Mouse (Mus musculus) urinary bladder, postnatal 4 days (tissue): Measurements from ENCODE around the gene Vps11.
A peak's percentile ranks its signal among the peaks of the same experiment; 100 is the strongest.
"Not testable (repeated sequence)": the region's sequence is repeated elsewhere in the genome, so short reads cannot be mapped to it uniquely, and the experiment has no call there.

Experiments used
- DNase-seq, 2 experiments: peaks; one replicate each; pipeline ENCODE4 v3.0.0; 2021 to 2022; ENCODE audit warnings: low spot score in 2 of 2

Vps11 gene

DNA sequence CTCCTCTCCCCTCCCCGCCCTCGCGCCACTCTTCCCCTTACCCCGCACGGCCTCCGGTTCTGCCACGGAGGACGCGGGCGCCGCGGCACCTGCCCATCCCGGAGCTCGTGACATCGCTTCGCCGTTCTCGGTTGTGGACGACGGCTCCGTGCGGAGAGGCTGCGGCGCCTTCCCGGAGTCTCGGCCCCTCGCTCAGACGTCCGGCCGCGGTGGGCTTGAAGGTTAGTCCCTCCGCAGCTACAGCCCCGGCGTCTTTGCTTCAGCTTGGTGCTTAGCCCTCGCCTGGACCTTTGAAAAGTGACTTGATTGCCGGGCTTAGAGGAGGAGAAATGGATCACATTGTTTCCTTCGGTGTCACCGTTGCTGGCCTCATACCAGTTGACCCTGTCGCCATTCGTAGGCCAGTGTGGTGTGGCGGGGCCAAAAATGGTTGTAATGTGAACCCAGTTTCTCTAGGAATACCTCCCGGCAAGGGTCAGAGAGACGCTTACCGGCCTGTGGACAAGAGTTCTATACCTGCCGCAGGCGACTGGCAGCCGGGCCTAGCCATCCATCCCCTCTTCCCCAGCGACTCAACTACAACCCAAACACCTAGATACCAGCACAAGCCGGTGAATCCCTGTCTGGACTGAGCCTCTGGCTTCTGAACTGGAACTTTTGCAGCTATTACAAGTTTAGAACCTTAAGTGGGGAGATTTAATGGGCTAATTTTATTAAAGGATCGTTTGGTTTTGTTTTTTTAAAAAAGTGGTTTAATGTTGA, 26.0 kb downstream of the Vps11 start:
- DNase-seq: no peak

DNA sequence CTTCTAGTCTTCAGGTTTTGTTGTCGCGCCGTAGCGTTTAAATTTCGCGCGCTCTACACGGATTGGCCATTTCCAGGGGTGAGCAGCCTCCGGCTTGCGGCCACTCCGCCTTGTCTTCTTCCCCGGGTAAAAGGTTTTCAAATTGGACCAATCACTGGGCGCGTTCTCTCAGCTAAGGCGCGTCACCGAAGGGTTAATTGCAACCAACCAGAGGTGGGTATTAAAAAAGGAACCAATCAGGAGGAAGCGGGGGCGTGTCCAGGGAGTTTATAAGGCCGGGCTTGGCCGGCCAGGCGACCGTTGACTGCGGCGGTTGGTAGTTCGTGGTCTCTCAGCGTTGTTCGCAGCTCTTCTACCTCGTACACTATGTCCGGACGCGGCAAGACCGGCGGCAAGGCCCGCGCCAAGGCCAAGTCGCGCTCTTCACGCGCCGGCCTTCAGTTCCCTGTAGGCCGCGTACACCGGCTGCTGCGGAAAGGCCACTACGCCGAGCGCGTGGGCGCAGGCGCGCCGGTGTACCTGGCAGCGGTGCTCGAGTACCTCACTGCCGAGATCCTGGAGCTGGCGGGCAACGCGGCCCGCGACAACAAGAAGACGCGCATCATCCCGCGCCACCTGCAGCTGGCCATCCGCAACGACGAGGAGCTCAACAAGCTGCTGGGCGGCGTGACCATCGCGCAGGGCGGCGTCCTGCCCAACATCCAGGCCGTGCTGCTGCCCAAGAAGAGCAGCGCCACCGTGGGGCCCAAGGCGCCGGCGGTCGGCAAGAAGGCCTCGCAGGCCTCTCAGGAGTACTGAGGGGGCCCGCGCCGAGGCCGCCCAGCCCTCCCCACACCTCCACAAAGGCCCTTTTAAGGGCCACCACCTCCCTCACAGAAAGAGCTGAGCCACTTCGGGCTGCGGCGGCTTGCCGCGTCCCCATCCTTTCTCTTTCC, 26.8 kb downstream of the Vps11 start, which contains the start of gene H2afx:
Gene H2afx, plus strand, starts transcription at position 299 of the 935 bp plus-strand sequence.
- DNase-seq: peak; percentile 97 to 98

DNA sequence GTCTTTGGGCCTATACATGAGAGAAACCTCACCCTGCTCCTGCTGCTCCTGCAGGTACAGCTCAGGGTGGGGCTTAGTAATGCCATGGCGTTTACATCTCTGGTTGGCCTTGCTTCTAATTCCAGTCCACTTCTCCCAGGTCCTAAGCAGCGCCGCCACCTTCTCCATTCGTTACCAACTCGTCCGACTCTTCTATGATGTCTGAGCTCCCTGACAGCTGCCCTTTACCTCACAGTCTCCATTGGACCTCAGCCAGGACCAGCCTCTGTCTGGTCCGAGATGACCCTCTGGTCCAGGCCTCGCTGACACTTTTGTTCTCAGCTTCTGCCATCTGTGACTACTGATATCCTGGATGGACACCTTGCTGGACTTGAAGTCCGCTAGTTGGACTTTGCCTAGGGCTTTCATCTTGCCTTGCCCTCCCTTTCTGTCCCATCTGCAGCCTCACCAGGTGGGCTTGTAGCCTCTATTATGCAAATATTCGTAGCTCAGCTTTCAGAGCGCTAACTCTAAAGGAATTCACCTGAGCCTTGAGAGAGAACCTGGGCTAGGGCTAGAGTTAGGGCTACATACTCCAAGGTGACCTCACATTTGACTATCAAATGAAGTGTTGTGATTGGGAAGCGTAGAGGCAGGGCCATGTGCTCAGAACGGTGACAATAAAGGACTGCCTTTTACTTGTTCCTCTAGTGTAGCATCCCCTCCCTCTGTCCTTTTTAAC, 28.4 kb downstream of the Vps11 start:
- no peak for DNase-seq

DNA sequence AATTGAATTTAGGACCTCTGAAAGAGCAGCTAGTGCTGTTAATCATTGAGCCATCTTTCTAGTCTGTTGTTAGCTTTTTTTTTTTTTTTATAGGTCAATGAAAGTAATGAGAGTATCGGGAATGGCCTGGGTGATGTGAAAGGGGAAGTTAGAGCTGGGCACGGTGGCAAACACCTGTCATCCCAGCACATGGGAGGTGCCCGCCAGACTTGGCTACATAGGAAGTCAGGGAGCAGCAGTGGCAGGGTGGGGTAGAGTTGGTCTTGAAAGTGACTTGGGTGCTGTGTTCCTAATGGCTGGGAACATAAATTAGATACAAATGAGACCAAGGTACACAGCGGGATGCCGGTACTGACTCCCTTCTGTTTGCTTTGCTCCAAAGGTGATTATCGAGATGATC, 30.7 kb downstream of the Vps11 start:
- no peak for DNase-seq

DNA sequence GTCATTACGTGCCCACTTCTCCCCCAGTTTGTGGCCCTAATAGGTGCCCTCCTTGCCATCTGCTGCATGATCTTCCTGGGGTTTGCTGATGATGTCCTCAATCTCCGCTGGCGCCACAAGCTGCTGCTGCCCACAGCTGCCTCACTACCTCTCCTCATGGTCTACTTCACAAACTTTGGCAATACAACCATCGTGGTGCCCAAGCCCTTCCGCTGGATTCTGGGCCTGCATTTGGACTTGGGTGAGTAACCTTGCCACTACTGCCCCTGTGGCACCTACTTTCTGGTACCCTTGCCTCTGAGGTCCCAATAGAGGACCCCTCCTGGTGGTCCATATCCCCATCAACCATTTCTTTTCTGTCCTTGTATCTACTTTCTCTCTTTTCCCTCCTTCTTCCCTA, 33.5 kb downstream of the Vps11 start:
- no peak for DNase-seq

DNA sequence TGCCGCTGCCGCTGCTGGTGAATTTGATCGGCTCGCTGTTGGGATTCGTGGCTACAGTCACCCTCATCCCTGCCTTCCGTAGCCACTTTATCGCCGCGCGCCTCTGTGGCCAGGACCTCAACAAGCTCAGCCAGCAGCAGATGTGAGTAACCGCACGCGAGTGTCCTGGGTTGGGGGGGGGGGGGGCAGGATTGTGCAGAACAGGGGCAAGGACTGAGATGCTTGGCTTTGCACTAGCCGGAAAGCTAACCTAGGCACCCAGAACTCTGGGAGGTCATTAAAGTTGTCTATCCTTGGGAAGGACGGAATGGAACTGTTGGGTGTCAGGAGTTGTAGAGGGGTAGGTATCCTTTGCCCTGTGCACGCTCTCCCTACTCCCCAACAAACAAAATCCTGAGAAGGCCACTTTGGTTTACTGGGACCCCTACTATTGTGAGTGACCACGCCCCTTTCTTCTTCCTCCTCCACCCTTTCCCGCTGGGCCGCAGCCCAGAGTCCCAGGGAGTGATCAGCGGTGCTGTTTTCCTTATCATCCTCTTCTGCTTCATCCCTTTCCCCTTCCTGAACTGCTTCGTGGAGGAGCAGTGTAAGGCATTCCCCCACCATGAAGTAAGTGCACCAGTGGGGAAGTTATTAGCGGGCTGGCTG, 34.3 kb downstream of the Vps11 start:
- no peak for DNase-seq

DNA sequence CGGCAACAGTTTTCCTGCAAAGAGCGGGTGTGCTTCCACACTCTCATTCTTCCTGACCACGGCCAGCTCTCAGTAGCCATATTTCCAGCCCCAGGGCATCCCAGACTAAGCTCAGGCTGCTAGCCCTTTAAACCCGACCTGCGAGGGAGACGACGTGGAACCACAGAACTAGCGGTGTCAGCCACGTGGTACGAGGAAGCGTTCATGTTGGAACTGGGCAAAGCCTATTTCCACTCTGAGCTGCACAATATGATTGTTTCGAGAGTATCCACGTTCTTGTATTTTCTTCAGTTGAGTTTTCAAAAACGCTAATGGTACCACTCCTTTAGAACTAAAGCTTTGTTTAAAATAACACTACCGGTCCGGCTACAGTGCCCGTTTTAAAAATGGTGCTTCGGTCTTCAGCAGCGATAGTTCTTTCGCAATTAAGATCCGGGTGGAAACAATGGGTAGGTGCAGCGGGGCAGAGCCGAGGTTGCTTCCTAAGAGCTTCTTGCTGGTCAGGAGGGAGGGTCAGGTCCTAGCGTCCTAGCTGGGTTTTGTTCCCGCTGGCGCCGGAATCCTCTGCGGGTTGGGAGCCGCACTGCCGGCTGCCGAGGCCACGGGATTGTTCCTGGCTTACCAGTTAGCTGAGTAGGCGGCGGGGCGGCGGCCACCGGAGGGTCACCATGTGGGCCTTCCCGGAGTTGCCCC, 35.0 kb downstream of the Vps11 start:
- DNase-seq: peak; percentile 77 to 79

DNA sequence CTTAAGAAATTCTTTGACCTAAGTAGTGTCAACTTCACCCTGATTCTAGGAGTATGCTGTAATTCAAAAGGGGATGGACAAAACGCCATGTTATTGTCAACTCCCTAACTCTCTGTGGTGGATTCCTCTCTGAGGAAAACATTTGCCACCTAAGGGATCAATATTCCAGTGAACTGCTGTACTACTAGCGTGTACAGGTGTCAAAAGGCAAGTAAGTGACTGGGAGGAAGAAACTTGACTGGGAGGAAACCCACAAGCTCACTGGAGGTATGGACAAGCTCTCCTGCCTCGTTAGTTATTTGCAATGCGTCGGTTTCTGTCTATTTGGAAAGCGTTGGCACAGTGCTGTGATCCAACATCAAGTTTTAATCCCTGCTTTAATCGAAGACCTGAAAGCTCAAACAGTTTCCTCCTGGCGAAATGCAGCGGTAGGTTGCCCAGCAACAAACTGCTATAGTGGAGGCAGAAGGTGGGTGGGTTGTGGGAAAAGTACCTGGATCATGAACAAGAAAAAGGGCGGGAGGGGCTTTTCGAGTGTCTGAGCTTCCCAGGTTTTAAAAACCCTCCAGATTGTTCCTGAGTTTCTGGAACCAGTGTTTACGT, 35.6 kb downstream of the Vps11 start, which contains the start of gene Dpagt1:
Gene Dpagt1, plus strand, starts transcription at position 252 of the 603 bp plus-strand sequence.
- DNase-seq: no peak

DNA sequence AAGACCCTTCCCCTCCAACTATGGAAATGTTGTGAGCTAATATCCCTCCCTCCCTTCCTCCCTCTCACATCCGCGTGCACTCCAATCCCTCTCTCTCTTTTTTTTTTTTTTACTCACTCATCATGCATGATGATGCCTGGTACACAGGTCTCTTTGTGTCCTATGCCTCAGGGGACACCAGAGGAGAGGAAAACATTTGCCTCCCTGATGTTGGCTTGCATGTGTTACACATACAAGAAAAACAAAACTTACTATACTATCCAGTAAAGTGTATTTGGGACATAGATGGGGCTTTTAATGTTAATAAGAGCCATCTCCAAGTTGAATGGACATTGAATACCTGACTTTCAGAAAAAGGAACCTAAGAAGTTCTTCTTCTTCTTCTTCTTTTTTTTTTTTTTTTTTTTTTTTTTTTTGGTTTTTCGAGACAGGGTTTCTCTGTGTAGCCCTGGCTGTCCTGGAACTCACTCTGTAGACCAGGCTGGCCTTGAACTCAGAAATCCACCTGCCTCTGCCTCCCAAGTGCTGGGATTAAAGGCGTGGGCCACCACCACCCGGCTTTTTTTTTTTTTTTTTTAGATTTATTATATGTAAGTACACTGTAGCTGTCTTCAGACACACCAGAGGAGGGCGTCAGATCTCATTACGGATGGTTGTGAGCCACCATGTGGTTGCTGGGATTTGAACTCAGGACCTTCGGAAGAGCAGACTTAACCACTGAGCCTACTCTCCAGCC, 36.3 kb downstream of the Vps11 start:
- DNase-seq: not testable (repeated sequence)

DNA sequence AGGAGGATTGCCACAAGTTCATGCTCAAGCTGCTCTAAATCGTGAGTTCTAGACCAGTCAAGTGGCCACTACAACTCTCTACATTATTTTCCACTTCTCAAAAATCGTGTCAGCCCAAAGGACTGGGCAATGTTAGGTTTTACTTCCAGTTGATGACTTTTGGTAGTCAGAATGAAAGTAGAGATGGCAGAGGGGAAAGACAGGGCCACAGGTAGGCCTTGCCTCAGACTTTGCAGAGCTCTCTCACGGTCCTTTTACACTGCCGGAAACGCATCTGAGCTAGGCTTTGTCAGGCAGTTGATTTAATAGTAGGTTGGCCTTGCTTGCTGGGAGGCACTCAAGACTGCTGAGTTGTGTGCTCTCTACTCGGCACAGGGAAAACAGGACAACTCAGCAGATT, 37.3 kb downstream of the Vps11 start:
- no peak for DNase-seq

DNA sequence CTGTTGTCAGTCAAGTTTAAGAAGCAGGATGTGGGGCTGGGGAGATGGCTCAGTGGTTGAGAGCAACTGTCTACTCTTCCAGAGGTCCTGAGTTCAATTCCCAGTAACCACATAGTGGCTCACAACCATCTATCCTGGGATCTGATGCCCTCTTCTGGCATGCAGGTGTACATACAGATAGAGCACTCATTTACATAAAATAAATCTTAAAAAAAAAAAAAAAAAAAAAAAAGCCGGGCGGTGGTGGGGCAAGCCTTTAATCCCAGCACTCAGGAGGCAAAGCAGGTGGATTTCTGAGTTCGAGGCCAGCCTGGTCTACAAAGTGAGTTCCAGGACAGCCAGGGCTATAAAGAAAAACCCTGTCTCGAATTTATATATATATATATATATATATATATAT, 37.8 kb downstream of the Vps11 start:
- DNase-seq: not testable (repeated sequence)

DNA sequence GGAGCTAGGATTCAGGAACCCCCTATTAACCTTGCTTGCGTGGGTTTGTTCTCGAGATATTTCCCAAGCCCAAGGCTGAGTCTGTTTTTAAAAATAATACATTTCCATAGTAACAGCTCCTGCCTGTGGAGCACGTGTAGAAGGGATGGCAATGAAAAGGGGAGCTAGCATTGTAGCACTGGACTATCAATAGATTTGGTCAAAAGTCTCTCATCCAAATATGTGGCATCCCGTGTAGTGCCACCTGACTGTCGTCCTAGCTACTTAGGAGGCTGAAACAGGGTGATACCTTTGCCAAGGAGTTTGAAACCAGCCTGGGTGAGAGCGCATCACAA, 40.7 kb downstream of the Vps11 start:
- DNase-seq: no peak

DNA sequence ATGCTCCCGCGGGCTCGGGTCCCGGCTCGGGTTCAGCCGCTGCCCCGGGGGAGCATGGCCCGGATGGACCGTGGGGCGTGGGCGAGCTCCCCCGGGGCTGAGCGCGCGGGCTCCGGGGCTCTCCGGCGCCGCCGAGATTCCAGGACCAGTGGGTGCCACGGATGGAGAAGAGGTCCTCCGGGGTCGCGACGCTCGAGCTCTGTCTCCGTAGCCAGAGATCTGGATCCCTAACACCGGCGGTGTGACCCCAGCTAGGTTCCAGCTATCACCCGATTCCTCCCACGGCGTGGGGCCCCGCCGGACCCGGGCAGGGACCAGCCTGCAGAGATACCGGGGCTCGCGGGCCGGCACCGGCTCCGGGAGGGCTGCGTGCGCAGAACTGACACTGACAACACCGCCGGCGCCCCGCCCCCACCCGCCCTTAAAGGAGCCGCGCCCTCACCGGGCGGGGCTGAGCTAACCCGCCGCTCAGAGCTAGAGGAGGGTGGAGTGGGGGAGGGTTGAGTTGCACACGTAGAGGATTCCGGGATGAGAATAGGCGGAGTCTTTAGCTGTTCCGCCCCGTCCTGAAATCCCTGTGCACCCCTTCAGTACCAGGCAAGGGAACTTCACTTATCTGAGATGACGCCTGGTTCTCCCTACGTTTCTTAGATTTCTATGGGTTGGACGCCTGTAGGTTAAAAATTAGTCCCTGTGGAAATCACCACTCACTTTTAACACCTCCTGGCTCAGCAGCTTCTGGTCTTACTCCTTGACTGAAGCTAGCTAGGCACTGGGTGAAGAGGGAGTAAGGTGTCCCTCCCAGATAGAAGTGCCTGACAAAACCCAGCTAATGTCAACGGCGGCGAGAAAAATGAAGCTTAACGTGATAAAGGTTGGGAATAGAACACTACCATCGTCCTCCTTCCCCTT, 41.3 kb downstream of the Vps11 start, which contains the start of gene C2cd2l:
Gene C2cd2l, minus strand, starts transcription at position 399 of the 912 bp plus-strand sequence.
- DNase-seq: peak; percentile 85 to 87

DNA sequence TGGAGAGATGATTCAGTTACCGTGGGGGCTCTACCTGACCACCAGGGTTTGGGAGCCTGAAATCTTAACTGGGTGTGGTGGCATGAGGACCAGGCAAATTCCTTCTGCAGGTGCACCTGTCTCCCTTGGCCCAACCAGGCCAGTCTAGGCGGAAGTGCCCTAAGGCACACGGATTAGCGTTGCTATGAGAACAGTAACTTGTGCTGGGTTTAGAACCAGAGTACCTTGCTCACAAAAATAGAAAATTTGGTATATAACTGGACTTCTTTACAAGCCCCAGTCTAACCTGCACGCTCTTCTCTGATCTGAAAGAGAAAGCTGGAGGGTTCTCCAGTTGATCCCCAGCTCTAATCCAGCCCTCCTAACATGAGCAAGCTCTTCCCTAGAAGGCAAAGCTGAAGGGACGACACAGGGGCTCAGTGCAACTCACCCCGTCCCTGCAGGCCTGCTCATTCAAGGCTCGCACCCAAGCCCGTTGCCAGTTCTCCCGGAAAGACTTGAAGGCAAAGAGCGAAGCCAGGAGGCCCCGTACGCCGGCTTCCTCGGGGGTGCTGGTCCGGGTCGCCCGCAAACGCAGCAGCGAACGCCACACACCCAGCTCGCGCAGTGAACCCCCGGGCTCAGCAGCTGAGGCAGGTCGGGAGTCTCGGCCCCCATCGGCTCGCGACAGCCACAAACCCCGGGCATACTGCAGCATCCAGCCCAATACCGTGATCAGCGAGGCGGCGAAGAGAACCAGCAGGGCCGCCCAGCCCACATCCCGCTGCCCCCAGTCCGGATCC, 42.2 kb downstream of the Vps11 start:
- DNase-seq: no peak

DNA sequence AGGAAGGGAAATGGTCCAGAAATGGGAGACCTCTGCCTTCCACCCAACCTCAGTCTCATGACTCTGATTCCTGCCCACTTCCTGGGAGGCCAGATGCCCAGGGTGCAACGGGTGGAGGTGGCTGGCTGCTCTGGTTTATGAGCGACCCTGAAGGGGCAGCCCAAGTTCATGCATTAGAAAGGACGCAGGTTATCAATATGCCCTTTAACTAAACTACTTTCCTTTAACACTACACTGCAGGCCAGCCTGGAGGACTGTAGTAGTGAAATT, 42.7 kb downstream of the Vps11 start:
- DNase-seq: no peak

DNA sequence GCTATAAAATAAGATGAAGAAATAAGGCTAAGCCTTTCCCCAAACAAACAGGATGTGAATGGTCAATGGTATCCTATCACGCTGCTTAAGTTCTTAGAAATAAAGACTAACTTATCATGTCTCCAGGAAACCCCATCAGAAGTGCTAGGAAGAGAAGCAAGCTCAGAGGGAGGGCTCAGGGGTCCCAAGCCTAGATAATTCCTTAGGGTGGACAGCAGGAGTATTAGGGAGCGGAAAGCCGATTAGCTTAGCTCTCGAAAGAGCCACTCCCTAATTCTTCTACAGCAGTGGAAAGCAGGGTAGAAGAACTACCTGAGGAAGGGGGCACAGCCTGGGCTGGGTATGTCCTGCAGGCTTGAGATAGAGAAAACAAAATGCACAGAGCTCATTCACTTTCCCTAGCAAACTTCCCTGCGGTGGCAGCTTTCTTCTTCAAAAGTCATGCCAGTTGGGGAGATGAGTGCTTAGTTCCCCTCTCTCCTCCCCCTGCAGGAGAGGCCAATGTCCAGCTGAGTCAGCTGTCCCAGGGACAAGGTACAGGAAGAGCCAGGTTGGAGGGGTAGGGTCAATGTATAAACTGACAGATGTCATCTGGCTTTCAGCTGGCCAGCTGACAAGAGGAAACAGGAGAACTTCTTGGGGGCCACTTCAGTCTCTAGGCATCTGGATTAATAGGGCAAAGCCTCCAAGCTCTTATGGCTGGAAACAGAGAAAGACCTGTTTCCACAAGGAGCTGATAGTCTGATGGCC, 43.2 kb downstream of the Vps11 start:
- no peak for DNase-seq

DNA sequence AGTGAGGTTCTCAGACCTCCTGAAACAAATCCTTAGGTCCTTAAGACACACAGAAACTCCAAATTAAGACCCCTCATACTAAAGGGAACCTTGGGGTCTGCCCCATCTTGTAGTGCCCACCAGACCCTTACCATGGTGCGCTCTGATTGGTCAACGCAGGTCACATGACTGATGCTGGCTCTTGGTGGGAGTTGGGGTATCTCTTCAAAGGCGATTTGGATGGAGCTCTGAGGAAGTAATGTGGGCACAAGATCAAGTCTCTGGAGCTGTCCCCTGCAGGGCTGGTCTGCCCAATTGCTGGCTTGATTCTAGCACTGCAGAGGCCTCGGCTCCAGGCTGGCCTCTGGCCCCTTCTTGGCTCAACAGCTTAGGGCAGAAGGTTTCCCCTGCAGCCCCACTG, 44.0 kb downstream of the Vps11 start:
- no peak for DNase-seq
